Mouse (Mus musculus): ENCODE data around the gene Klhl8.

DNA sequence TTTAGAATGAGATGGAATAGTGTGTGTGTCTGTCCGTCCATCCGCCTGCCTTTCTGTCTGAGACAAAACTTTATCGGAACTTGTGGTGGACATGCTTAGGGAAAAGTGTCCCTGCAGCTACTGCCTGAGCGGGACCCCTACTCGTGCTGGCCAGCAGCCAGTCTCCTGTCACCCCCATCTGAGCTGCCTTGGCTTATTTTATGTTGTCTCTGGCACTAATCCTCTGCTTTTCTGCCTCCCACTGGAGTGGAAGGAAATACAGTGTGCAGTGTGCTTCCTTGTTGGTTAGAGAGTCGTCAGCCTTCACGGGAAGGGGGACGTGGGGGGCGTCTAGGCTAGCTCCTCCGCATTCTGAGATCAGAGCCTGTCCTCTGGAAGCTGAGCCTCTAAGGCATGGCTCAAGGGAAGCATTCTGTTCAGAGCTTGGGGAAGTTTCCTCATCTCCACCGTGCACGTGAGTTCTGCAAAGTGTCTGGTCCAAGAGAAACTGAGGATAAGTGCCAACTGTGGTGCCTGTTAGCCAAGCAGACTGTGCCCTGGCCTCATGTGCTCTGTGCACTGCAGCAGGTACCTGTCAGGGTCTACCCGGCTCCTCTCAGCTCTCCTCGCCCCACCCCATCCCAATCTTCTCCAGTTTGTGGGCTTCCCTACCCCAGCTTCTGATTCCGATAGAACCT is 75.5 kb downstream of the Klhl8 start:
- TF ChIP-seq ETS1 (IDR thresholded peaks at IDR 0.05; ENCODE audit: low read depth, low read length) (no peak), MAFK (IDR thresholded peaks at IDR 0.05; ENCODE audit: borderline replicate concordance, low read depth, low read length) (no peak), MEF2A (IDR thresholded peaks at IDR 0.05; ENCODE audit: extremely low read depth, insufficient replicate concordance, low read depth, low read length, poor library complexity, severe bottlenecking) (no peak)
